Mouse (Mus musculus) lung, postnatal 0 days (tissue): ENCODE measurements around the gene Setd3.

ENCODE experiments used
- CTCF ChIP-seq: IDR thresholded peaks from 2 replicates; pipeline ENCODE4 v1.5.1; 2016; ENCODE audit warnings: antibody characterized with exemption, mild to moderate bottlenecking
- EP300 ChIP-seq: IDR thresholded peaks from 2 replicates; pipeline ENCODE4 v1.6.1; 2016; ENCODE audit warnings: antibody characterized with exemption, mild to moderate bottlenecking, control low read depth

DNA sequence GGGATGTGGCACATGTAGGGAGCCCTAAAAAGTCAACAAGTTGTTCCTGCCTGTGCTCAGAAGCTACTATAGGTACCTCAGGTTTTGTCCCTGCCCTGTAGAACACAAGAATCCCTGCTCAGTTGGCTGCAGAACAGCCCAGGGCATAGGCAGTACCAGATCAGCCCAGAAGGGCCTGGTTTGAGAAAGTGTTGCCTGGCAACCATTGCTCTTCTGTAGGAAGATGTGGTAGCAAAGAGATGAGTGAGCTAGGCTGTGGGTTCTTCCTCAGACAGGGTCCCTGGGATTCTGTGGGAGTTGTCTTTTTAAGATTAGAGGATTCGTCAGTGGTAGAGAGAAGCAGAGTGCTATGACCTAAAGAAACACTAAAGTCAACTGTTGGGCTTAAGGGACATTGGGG is 21.0 kb upstream of the Setd3 start:
- TF ChIP-seq CTCF (no peak), EP300 (no peak)
